Mouse (Mus musculus) C2C12 (cell line): ENCODE results near the gene Ppfia1. TPM values are rescaled to one million over a fixed set of nuclear protein-coding genes. Genes with fewer than 3 reads are reported as not detected.

ENCODE experiments used
- H3K27me3 ChIP-seq: one replicate; pipeline ENCODE4 v1.6.1; 2011; ENCODE audit not compliant: control insufficient read depth, insufficient read depth, insufficient read length
- H3K36me3 ChIP-seq: one replicate; pipeline ENCODE4 v1.6.1; 2011; ENCODE audit not compliant: control insufficient read depth, insufficient read depth
- H3K4me3 ChIP-seq: one replicate; pipeline ENCODE4 v1.5.1; 2011; ENCODE audit warnings: mild to moderate bottlenecking, control low read depth; ENCODE audit not compliant: poor library complexity, insufficient read depth, severe bottlenecking
- H3K79me2 ChIP-seq: one replicate; pipeline ENCODE4 v1.6.1; 2011; ENCODE audit not compliant: control insufficient read depth, insufficient read depth
- H3K79me3 ChIP-seq: one replicate; pipeline ENCODE4 v1.6.1; 2011; ENCODE audit warnings: low read depth, control low read depth
- H3ac ChIP-seq: one replicate; pipeline ENCODE3; 2011; ENCODE audit warnings: low read depth; ENCODE audit not compliant: control insufficient read depth, insufficient read length
- CEBPB ChIP-seq: IDR thresholded peaks from one replicate; pipeline ENCODE4 v1.6.1; 2011; ENCODE audit warnings: low read depth, mild to moderate bottlenecking, control low read depth, moderate library complexity
- CTCF ChIP-seq: IDR thresholded peaks from one replicate; pipeline ENCODE4 v1.5.1; 2011; ENCODE audit not compliant: control insufficient read depth, insufficient read depth, insufficient read length
- FOSL1 ChIP-seq: IDR thresholded peaks from one replicate; pipeline ENCODE4 v1.8.0; 2011; ENCODE audit warnings: mild to moderate bottlenecking, low read length; ENCODE audit not compliant: poor library complexity, insufficient read depth, severe bottlenecking
- MAX ChIP-seq: IDR thresholded peaks from one replicate; pipeline ENCODE4 v1.6.1; 2011; ENCODE audit warnings: mild to moderate bottlenecking, control low read depth
- MYOD1 ChIP-seq: IDR thresholded peaks from one replicate; pipeline ENCODE4 v1.6.1; 2011; ENCODE audit warnings: low read depth; ENCODE audit not compliant: control insufficient read depth, insufficient read length
- MYOG ChIP-seq: IDR thresholded peaks from one replicate; pipeline ENCODE4 v1.6.1; 2011; ENCODE audit not compliant: control insufficient read depth, insufficient read length; ENCODE audit errors: extremely low read depth
- USF1 ChIP-seq: IDR thresholded peaks from one replicate; pipeline ENCODE4 v1.6.1; 2011; ENCODE audit warnings: low read depth, mild to moderate bottlenecking, control low read depth, moderate library complexity
- polyA plus RNA-seq: library from polyadenylated mRNA; unstranded; fragments of >200 nt; fragmentation: generic; extraction: Trizol; gene quantifications from one replicate; pipeline ENCODE4 v1.2.1, GENCODE M21; 2012; ENCODE audit warnings: missing spikeins

Gene Ppfia1
- polyA plus RNA-seq, 1 experiment: 25.6 TPM

DNA sequence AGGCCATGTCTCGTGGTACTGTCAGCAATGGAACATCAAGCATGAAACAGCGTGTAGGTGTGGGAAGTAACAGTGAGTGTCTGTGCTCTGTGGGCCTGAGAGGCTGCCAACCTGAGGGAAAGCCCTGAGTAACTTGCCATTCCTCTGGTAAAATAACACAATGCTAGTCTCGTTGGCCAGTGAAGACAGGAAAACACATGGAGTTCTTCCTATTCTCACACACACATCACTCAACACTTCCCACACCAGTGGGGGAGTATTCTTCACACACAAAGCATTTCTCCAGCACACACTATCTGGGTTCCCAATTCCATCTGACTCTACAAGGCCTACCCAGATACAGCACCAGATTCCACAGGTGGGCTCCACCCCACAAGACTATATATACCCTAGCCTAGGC, 23.7 kb downstream of the Ppfia1 start:
- TF ChIP-seq FOSL1: no peak
- no peak for TF ChIP-seq MAX
- no peak overlapping the region for H3K4me3 ChIP-seq

GRCm38 (mm10) chr7:144527723-144528221, 25.8 kb downstream of the Ppfia1 start:
- H3K36me3 ChIP-seq: no peaks in the 10 kb centered on the region
- H3K4me3 ChIP-seq: no peak overlapping the region
- no peak overlapping the region for H3ac ChIP-seq
- peaks cover 25% of the 10 kb centered on the region for H3K79me3 ChIP-seq
- no peaks in the 10 kb centered on the region for H3K27me3 ChIP-seq
- TF ChIP-seq CEBPB (peak; percentile 49), MAX (no peak), MYOD1 (peak; percentile 81)
- peaks cover 90% of the 10 kb centered on the region for H3K79me2 ChIP-seq

More for the DNA sequence above, 23.7 kb downstream of the Ppfia1 start:
- Histone ChIP-seq H3K27me3 (no peaks in the 10 kb centered on the region), H3ac (no peak overlapping the region), H3K36me3 (no peaks in the 10 kb centered on the region), H3K79me2 (peaks cover 89% of the 10 kb centered on the region), H3K79me3 (peaks cover 22% of the 10 kb centered on the region)

- no peaks in the 10 kb centered on the region for H3K36me3 ChIP-seq
- no peak overlapping the region for H3ac ChIP-seq
- H3K27me3 ChIP-seq: no peaks in the 10 kb centered on the region
- no peak overlapping the region for H3K4me3 ChIP-seq
- H3K79me2 ChIP-seq: peaks cover 88% of the 10 kb centered on the region
- TF ChIP-seq FOSL1 (no peak), CEBPB (no peak), MYOD1 (no peak)
- H3K79me3 ChIP-seq: peaks cover 17% of the 10 kb centered on the region
These were observed 26.9 kb downstream of the Ppfia1 start for GRCm38 (mm10) chr7:144526649-144527048.

DNA sequence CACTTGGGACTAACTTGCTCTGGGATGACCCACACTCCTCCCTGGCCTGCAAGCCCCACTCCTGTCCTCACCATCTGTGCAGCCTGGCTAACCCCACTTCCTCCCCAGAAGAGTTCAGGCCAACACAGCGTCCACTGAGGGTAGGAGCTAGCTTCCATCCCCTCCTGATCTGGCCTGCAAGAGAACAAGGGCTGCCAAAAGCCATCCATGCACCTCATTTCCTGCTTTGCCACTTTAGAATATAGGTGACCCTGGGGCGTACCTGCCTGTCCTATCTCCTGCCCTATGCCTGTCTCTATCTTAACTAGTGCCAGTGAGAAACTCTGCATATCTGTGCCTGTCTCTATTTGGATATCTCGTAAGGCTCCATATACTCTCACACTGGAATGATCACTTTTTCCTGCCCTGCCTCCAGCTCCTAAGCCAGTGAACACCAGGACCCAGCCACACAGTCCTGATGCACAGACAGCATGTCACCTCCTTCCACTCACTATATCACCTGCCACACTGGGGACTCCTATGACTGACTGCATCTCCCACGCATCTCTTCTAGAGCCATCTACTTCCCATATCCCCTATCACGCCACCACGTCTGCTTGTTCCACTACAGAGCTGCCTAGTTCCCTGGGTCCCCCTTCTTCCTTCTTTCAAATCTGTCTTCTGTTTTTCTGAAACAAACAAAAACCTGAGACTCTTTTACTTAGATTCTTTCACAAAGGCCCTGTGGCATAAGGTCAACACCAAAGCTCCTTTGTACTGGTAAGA, 28.9 kb downstream of the Ppfia1 start:
- Histone ChIP-seq H3ac (no peak overlapping the region), H3K36me3 (no peaks in the 10 kb centered on the region), H3K4me3 (no peak overlapping the region), H3K27me3 (no peaks in the 10 kb centered on the region), H3K79me3 (peaks cover 12% of the 10 kb centered on the region), H3K79me2 (peaks cover 68% of the 10 kb centered on the region)
- TF ChIP-seq MAX (no peak), USF1 (no peak), CEBPB (no peak), MYOD1 (no peak), CTCF (no peak), FOSL1 (no peak), MYOG (no peak)

- TF ChIP-seq CTCF (no peak), MYOD1 (no peak), MYOG (no peak)
- no peaks in the 10 kb centered on the region for H3K36me3 ChIP-seq
- no peak overlapping the region for H3ac ChIP-seq
- H3K27me3 ChIP-seq: no peaks in the 10 kb centered on the region
- peaks cover 57% of the 10 kb centered on the region for H3K79me2 ChIP-seq
- H3K79me3 ChIP-seq: peaks cover 9% of the 10 kb centered on the region
- no peak overlapping the region for H3K4me3 ChIP-seq
These were observed 30.1 kb downstream of the Ppfia1 start for GRCm38 (mm10) chr7:144523415-144523814.

GRCm38 (mm10) chr7:144521927-144522326, 31.6 kb downstream of the Ppfia1 start:
- H3K36me3 ChIP-seq: peaks cover 2% of the 10 kb centered on the region
- H3K27me3 ChIP-seq: no peaks in the 10 kb centered on the region
- TF ChIP-seq MYOD1: no peak
- no peak for TF ChIP-seq MAX
- TF ChIP-seq USF1: no peak
- no peak for TF ChIP-seq FOSL1
- no peak for TF ChIP-seq CTCF
- TF ChIP-seq MYOG: no peak
- TF ChIP-seq CEBPB: no peak
- peaks cover 50% of the 10 kb centered on the region for H3K79me2 ChIP-seq
- H3K4me3 ChIP-seq: no peak overlapping the region
- H3ac ChIP-seq: no peak overlapping the region
- peaks cover 9% of the 10 kb centered on the region for H3K79me3 ChIP-seq
